Mouse (Mus musculus) midbrain, embryonic 13.5 days (tissue): ENCODE measurements around the gene Nkd1. TPM values are rescaled to one million over a fixed set of nuclear protein-coding genes. Genes with fewer than 3 reads are reported as not detected.

ENCODE experiments used
- ATAC-seq: fragments of 200-750 bp; cut with Nextera tagmentation; 2 replicates; pipeline ENCODE4 v1.8.0; 2017; ENCODE audit warnings: mild to moderate bottlenecking, moderate TSS enrichment, moderate library complexity
- H3K27ac ChIP-seq: fragments of 300-500 bp; sonication (generic); 2 replicates; pipeline ENCODE4 v1.5.1; 2015; ENCODE audit warnings: inconsistent platforms, mild to moderate bottlenecking, moderate library complexity
- H3K27me3 ChIP-seq: fragments of 300-500 bp; sonication (generic); 2 replicates; pipeline ENCODE4 v1.6.1; 2015; ENCODE audit warnings: mild to moderate bottlenecking, inconsistent platforms
- H3K36me3 ChIP-seq: fragments of 300-500 bp; sonication (generic); 2 replicates; pipeline ENCODE4 v1.6.1; 2015; ENCODE audit warnings: mild to moderate bottlenecking, inconsistent platforms
- H3K4me1 ChIP-seq: fragments of 300-500 bp; sonication (generic); replicated peaks from 2 replicates; pipeline ENCODE4 v1.6.1; 2015; ENCODE audit warnings: inconsistent platforms
- H3K4me2 ChIP-seq: fragments of 300-500 bp; sonication (generic); replicated peaks from 2 replicates; pipeline ENCODE4 v1.6.1; 2015; ENCODE audit warnings: moderate library complexity, mild to moderate bottlenecking, inconsistent platforms
- H3K4me3 ChIP-seq: fragments of 300-500 bp; sonication (generic); replicated peaks from 2 replicates; pipeline ENCODE4 v1.5.1; 2015; ENCODE audit warnings: mild to moderate bottlenecking, inconsistent platforms
- H3K9ac ChIP-seq: fragments of 300-500 bp; sonication (generic); replicated peaks from 2 replicates; pipeline ENCODE4 v1.6.1; 2015; ENCODE audit warnings: mild to moderate bottlenecking, inconsistent platforms
- H3K9me3 ChIP-seq: fragments of 300-500 bp; sonication (generic); 2 replicates; pipeline ENCODE4 v1.6.1; 2016; ENCODE audit warnings: mild to moderate bottlenecking, inconsistent platforms
- WGBS: fragments of 180-500 bp; shearing (Covaris S2); methylation state at CpG from one replicate; pipeline ENCODE4 v1.1.7; 2015; 5-methylcytosine and 5-hydroxymethylcytosine counted together
- polyA plus RNA-seq: library from polyadenylated mRNA; unstranded; fragments of >200 nt; fragmentation: Nextera tagmentation; extraction: Ambion mirVana; gene quantifications from 2 replicates; pipeline ENCODE4 v1.2.1, GENCODE M21; 2015

The Nkd1 gene
- polyA plus RNA-seq, 1 experiment from 2014 or later, result 79.8 TPM

DNA sequence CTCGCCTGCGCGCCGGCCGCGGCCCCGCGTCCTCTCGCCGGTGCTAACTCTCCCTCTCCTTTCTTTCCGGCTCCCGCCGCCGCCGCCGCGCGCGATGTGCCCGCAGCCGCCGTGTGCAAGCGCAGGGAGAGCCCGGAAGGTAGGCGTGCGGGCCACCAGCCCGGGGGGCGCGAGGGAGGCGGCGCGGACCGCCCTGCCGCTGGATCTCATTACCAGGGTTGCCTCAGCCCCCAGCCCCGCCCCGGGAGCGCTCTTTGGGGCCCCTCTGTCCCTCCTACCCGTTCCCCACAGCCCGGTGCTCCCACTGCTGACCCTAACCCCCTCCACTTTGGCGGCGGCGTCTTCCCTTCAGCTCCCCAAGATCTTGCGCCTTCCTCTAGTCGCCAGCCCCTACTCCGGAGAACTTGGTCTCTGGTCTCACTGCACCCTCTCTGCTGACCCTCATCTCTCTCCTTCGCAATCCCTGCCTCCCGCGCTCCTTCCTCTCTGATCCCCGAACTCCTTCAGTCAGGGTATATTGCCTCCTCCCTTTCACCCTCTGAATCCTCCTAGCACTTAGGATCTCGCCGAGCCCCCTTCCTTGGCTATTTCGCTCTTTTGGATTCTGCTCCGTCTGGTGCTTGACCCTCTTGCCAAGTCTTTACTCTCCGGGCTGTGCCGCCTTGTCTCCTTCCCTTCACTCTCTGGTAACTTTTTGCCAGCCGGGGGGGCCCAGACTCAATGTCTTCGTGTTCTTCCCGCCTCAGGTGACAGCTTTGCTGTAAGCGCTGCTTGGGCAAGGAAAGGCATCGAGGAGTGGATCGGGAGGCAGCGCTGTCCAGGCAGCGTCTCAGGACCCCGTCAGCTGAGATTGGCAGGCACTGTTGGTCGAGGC, 624 bp downstream of the Nkd1 start:
- WGBS, result under 1% methylated on average over 64 of the region's 65 CpGs

DNA sequence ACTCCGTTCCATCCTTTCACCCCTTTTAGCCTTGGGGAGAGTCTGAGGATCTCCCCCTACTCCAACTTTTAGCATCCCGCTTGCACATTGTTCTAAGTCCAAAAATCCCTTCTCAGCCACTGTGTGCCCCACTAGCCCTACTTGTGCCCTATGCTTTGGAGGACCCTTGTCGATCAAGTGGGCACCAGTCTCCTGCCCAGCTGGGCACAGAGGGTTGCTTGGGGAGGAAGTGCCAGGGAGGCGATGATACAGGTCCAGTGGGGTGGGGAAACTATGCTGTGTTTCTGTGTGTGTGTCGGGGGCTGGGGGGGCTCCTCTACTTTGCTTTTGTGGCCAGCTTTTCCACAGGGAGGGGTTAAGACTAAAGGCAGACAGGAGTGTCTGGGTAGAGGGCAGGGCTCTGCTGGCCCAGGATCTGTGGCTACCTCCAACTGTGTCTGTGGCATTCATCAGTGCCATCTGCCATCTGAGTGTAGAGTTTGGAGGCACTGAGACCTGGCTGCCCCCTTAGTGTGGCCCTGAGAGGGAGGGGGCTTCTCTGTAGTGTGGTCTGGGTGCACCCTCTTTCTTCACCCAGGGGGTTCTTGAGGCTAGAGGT, 1.4 kb downstream of the Nkd1 start:
- peak overlapping the region; percentile 99 for H3K4me2 ChIP-seq
- peaks cover 19% of the 10 kb centered on the region for H3K27me3 ChIP-seq
- H3K36me3 ChIP-seq, result peaks cover 2% of the 10 kb centered on the region; the same call in 1 of the 2 replicates
- WGBS, result 20% methylated on average over 5 of the region's 5 CpGs
- H3K9me3 ChIP-seq, result no peaks in the 10 kb centered on the region
- H3K27ac ChIP-seq, result no peak overlapping the region
- peak overlapping the region; percentile 92 for H3K9ac ChIP-seq
- peaks cover 68% of the 10 kb centered on the region for H3K4me1 ChIP-seq
- peak overlapping the region; percentile 80 for H3K4me3 ChIP-seq
- no peak; the same call in 1 of the 2 replicates for ATAC-seq

More for the DNA sequence above, 624 bp downstream of the Nkd1 start:
- H3K9me3 ChIP-seq, result no peaks in the 10 kb centered on the region
- H3K27ac ChIP-seq, result peak overlapping the region; percentile 64
- H3K4me2 ChIP-seq, result peak overlapping the region; percentile 99
- peaks cover 22% of the 10 kb centered on the region for H3K27me3 ChIP-seq
- peak overlapping the region; percentile 80 for H3K4me3 ChIP-seq
- H3K36me3 ChIP-seq, result no peaks in the 10 kb centered on the region
- peak; percentile 59 for ATAC-seq
- H3K4me1 ChIP-seq, result peaks cover 69% of the 10 kb centered on the region
- peak overlapping the region; percentile 92 for H3K9ac ChIP-seq

GRCm38 (mm10) chr8:88523621-88524020, 2.5 kb downstream of the Nkd1 start:
- WGBS, result 17% methylated on average over 4 of the region's 4 CpGs
- Histone ChIP-seq H3K4me1 (peaks cover 63% of the 10 kb centered on the region), H3K27ac (no peak overlapping the region), H3K4me3 (peak overlapping the region; percentile 80), H3K9ac (peak overlapping the region; percentile 92), H3K27me3 (peaks cover 17% of the 10 kb centered on the region; the same call in 1 of the 2 replicates), H3K36me3 (peaks cover 6% of the 10 kb centered on the region; the same call in 1 of the 2 replicates), H3K4me2 (peak overlapping the region; percentile 99), H3K9me3 (no peaks in the 10 kb centered on the region)
- ATAC-seq, result no peak

DNA sequence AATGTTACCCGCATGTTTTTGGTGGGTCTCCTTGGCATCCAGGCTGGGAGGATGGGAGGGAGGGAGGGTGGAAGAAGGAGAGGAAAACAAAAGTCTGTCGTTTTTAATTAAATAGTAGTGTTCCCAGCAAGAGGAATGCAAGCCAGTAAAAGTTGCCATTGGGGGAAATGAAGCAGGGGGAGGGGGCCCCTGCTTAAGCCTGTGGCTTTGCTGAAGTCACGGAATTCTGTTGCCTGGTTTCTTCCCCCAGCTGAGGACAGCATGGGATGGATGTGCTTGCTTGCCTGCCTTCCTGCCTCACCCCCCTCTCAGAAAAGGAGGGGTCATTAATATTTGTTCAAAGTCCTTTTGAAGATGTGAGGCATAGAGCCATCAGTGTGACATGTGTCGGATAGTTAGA, 3.0 kb downstream of the Nkd1 start:
- Histone ChIP-seq H3K27me3 (peaks cover 15% of the 10 kb centered on the region; the same call in 1 of the 2 replicates), H3K36me3 (peaks cover 9% of the 10 kb centered on the region; the same call in 1 of the 2 replicates), H3K4me3 (peak overlapping the region; percentile 80), H3K9ac (peak overlapping the region; percentile 36), H3K27ac (no peak overlapping the region), H3K4me2 (peak overlapping the region; percentile 99), H3K4me1 (peaks cover 62% of the 10 kb centered on the region), H3K9me3 (no peaks in the 10 kb centered on the region)
- WGBS, result 10% methylated on average over 4 of the region's 4 CpGs
- ATAC-seq, result no peak

GRCm38 (mm10) chr8:88524851-88525250, 3.7 kb downstream of the Nkd1 start:
- Histone ChIP-seq H3K4me2 (peak overlapping the region; percentile 99), H3K4me1 (peaks cover 62% of the 10 kb centered on the region), H3K9me3 (no peaks in the 10 kb centered on the region), H3K27ac (no peak overlapping the region), H3K9ac (peak overlapping the region; percentile 41; the same call in 1 of the 2 replicates), H3K36me3 (peaks cover 11% of the 10 kb centered on the region; the same call in 1 of the 2 replicates), H3K4me3 (0 out of 2 replicates have a peak overlapping the region, but pooled peaks have one; percentile 80), H3K27me3 (peaks cover 9% of the 10 kb centered on the region; the same call in 1 of the 2 replicates)
- no peak for ATAC-seq
- WGBS, result 64% methylated on average over 7 of the region's 7 CpGs

DNA sequence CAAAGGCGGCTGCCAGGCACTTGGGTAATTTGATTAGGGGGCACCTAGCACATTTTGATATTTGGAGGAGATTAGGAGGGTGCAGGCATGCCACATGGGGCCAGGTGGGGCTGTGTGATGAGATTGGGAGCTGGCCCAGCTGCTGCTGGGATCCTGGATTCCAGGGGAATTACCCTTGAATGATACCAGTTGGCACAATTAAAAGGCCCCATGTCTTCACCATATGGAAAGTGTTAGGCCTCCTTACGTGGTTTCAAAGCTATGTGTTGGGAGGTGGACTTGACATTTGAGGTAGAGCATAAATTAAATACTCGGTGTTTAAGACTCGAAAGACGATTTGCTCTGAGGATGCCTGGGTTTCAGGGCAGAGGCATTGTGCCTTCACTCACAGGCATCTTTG, 5.1 kb downstream of the Nkd1 start:
- 77% methylated on average over 5 of the region's 5 CpGs for WGBS
- H3K4me1 ChIP-seq, result peaks cover 58% of the 10 kb centered on the region
- H3K36me3 ChIP-seq, result peaks cover 12% of the 10 kb centered on the region
- no peak for ATAC-seq
- H3K4me3 ChIP-seq, result no peak overlapping the region
- 0 out of 2 replicates have a peak overlapping the region, but pooled peaks have one; percentile 7 for H3K4me2 ChIP-seq
- no peak overlapping the region for H3K27ac ChIP-seq
- H3K27me3 ChIP-seq, result peaks cover 5% of the 10 kb centered on the region; the same call in 1 of the 2 replicates
- H3K9ac ChIP-seq, result no peak overlapping the region
- no peaks in the 10 kb centered on the region for H3K9me3 ChIP-seq

DNA sequence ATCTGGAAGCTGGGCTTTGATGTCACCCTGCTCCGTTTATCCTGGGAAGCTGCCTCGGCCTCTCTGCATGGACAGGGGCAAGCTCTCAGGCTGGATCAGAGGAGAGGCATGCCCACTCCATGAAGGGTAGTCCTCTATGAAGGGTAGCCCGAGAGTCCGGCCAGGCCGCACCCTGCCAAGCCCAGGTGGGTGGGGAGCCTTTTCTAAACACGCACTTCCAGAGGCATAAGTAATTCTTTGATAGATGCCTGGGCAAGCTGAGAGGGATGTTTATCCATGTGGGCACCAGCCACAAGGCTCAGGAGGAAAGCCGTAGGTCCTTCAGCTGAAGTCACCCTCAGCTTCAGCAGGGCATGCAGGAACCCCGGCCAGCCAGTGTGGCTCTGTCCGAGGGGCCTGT, 7.0 kb downstream of the Nkd1 start:
- Histone ChIP-seq H3K4me3 (no peak overlapping the region), H3K36me3 (peaks cover 16% of the 10 kb centered on the region), H3K9me3 (no peaks in the 10 kb centered on the region), H3K4me1 (peaks cover 40% of the 10 kb centered on the region), H3K4me2 (no peak overlapping the region), H3K27me3 (no peaks in the 10 kb centered on the region), H3K27ac (no peak overlapping the region), H3K9ac (no peak overlapping the region)
- 84% methylated on average over 9 of the region's 9 CpGs for WGBS
- ATAC-seq, result no peak

GRCm38 (mm10) chr8:88529798-88530197, 8.6 kb downstream of the Nkd1 start:
- ATAC-seq, result no peak
- H3K9me3 ChIP-seq, result no peaks in the 10 kb centered on the region
- peaks cover 24% of the 10 kb centered on the region for H3K4me1 ChIP-seq
- H3K4me3 ChIP-seq, result no peak overlapping the region
- H3K27me3 ChIP-seq, result no peaks in the 10 kb centered on the region
- no peak overlapping the region for H3K4me2 ChIP-seq
- no peak overlapping the region for H3K9ac ChIP-seq
- H3K36me3 ChIP-seq, result peaks cover 16% of the 10 kb centered on the region
- no peak overlapping the region for H3K27ac ChIP-seq
- 84% methylated on average over 4 of the region's 4 CpGs for WGBS

DNA sequence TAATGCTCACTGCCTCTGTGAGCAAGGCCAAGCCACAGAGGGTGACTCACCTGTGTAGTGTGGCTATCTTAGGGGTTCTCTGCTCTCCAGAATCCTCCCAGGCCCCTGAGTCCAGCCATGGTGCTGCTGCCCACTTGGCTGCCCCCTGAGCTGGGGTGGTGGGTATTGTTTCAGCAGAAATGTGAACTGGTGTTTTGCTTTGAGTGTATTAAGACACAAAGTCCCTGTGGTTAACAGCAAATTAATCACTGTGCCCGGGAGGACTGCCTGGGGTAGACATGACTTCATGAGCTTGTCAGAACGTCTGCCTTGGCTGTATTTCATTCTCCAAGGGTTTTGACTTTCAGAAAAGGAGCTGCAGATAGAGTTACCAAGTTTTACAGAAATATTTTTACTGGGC, 15.9 kb downstream of the Nkd1 start:
- ATAC-seq, result no peak
- no peak overlapping the region for H3K9ac ChIP-seq
- no peak overlapping the region for H3K4me2 ChIP-seq
- H3K27ac ChIP-seq, result no peak overlapping the region
- WGBS, result 63% methylated on average over 2 of the region's 2 CpGs
- H3K36me3 ChIP-seq, result peaks cover 7% of the 10 kb centered on the region
- H3K9me3 ChIP-seq, result no peaks in the 10 kb centered on the region
- no peaks in the 10 kb centered on the region for H3K27me3 ChIP-seq
- H3K4me1 ChIP-seq, result peaks cover 20% of the 10 kb centered on the region
- H3K4me3 ChIP-seq, result no peak overlapping the region

GRCm38 (mm10) chr8:88537998-88538975, 17.1 kb downstream of the Nkd1 start:
- Histone ChIP-seq H3K36me3 (peaks cover 11% of the 10 kb centered on the region), H3K27me3 (no peaks in the 10 kb centered on the region), H3K4me3 (no peak overlapping the region), H3K9ac (no peak overlapping the region), H3K9me3 (no peaks in the 10 kb centered on the region), H3K27ac (no peak overlapping the region), H3K4me2 (no peak overlapping the region), H3K4me1 (peaks cover 20% of the 10 kb centered on the region)
- whole genome bisulfite sequencing, result 71% methylated on average over 19 of the region's 19 CpGs
- ATAC-seq, result no peak

DNA sequence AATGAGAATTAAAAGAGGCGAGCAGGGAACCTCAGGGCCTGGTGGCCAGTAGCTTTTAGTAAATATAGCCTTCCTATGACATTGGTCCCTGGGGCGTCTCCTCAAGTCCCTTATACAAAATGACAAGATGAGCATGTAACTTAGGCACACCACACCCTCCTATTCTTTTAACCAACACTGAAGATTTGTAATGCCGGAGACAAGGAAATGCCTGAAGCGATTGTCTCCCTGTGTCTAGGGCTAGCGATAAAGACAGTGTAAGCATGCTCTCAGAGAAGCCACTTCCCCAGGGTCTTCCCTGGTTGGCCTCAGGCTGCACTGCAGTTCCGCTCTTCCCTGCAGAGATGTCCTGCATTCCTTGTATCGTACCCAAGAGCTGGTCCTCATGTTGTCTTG, 17.8 kb downstream of the Nkd1 start:
- H3K27ac ChIP-seq, result no peak overlapping the region
- 88% methylated on average over 7 of the region's 7 CpGs for WGBS
- H3K27me3 ChIP-seq, result no peaks in the 10 kb centered on the region
- H3K4me2 ChIP-seq, result no peak overlapping the region
- H3K9me3 ChIP-seq, result no peaks in the 10 kb centered on the region
- H3K36me3 ChIP-seq, result peaks cover 11% of the 10 kb centered on the region
- H3K9ac ChIP-seq, result no peak overlapping the region
- H3K4me3 ChIP-seq, result no peak overlapping the region
- ATAC-seq, result no peak
- H3K4me1 ChIP-seq, result peaks cover 20% of the 10 kb centered on the region
